Mouse (Mus musculus): ENCODE measurements around the gene H2-T3. TPM values are rescaled to one million over a fixed set of nuclear protein-coding genes. Genes with fewer than 3 reads are reported as not detected.
"Not testable (repeated sequence)": the region's sequence is repeated elsewhere in the genome, so short reads cannot be mapped to it uniquely, and the experiment has no call there.

The H2-T3 gene
- total RNA-seq, 2 experiments from 2014 or later: not detected

DNA sequence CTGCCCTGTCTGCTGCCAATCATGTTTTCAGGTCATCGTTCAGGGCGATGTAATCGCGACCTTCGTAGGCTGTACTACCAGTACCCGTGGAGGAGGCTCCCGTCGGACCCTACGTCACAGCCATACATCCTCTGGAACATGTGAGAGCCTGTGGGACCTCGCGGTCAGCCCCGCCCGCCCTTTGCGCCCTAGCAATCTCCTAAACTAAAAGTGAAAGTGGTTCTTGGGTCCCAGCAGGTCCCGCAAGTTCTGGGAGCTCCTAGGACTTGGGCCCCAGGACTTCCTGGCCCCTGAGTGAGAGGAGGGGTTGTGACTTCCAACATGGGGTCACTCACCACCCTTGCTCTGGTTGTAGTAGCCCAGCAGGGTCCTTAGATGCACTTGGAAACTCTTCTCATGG is 15.4 kb upstream of the H2-T3 start:
- no peak for TF ChIP-seq CTCF (IDR thresholded peaks at IDR 0.05)
- H3K4me3 ChIP-seq: peak overlapping the region; percentile 33
- no peak for DNase-seq (ENCODE audit: extremely low spot score in 1 of 2, low spot score in 2 of 2)
- intact Hi-C loops (cut with DNase I): no loop called here
- no peak overlapping the region for H3K27ac ChIP-seq

DNA sequence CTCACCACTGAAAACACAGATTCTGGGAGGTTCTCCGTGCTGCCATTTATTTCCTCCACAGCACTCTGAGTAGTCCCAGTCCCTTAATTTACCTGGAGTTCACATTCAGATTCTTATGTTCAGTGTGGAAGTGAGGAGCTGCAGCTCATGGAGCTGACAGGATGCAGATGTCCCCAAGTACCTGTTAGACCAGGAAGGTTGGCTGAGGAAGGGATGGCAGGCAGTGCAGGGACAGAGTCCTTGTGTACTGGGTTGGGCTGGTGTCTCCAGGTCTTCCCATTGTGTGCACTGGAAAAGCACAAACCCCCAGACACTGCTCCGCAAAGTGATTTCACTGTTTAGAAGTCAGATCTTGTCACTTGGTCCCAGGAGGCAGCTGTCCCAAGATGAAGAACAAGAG is 11.8 kb upstream of the H2-T3 start:
- H3K4me3 ChIP-seq: no peak overlapping the region
- intact Hi-C loops (cut with DNase I): no loop called here
- H3K27ac ChIP-seq: no peak overlapping the region
- DNase-seq (ENCODE audit: extremely low spot score in 1 of 2, low spot score in 2 of 2): no peak
- TF ChIP-seq CTCF (IDR thresholded peaks at IDR 0.05): no peak

DNA sequence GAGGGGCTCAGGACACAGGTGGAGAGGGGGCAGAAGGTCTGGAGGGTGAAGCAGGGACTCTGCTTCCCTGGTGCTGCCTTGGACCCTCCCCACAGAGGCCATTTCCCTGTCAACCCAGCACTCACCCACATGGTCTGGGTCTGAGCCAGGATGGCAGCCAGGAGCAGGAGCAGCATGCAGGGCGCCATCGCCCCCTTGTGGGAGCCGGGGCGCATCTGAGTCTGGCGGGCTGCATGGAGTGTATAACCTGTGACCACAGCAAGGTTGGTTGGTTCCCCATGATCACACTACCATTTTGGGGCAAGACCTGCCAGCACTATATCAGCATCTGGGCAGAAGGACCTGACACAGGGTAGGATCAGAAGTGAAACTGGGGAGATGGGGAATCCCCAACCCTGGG is 8.2 kb upstream of the H2-T3 start:
- no peak for DNase-seq (ENCODE audit: extremely low spot score in 1 of 2, low spot score in 2 of 2)
- no peak; the same call in 1 of the 2 replicates for TF ChIP-seq CTCF (IDR thresholded peaks at IDR 0.05)
- intact Hi-C loops (cut with DNase I): no loop called here
- no peak overlapping the region for H3K27ac ChIP-seq
- H3K4me3 ChIP-seq: no peak overlapping the region

- Histone ChIP-seq H3K4me3 (no peak overlapping the region), H3K27ac (no peak overlapping the region)
- no peak for DNase-seq (ENCODE audit: extremely low spot score in 1 of 2, low spot score in 2 of 2)
- intact Hi-C loops (cut with DNase I): loop anchor here (5.0 kb wide), 2 partner anchors 197 to 257 kb away; no protein-coding TSS in a partner anchor
- no peak for TF ChIP-seq CTCF (IDR thresholded peaks at IDR 0.05)
Measured at GRCm38 (mm10) chr17:36194471-36194870, 4.4 kb upstream of the H2-T3 start.

DNA sequence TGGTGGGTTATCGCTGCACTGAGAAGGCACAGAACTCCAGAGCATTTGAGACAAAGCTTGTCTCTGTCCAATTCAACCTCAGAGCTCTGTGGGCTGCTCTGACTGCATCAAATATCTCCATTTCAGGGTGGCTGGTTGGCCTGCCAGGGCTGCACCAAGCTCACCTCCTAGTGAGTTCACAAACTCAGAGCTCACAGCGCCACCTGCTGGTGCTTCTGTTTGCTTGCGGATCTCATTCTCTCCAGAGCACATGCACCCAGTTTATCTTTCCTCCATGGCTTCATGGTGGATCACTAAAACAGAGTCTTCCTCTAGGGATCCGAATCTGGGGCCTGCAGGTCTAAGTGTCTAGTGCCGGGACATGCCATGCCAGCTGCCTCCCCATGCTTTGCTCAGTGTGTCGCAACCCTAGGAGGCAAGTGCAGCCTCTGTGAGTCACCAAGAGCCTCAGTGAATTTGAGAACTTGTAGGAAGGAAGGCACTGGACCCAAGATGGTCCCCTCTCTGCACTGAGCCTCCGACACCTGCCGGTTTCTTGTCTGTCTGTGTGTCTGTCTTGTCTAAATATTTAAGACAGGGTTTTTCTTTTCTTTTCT is 3.6 kb upstream of the H2-T3 start:
- intact Hi-C loops (cut with DNase I): loop anchor here (5.0 kb wide), 2 partner anchors 196 to 256 kb away; no protein-coding TSS in a partner anchor
- peak; percentile 42 to 58 for DNase-seq (ENCODE audit: extremely low spot score in 1 of 2, low spot score in 2 of 2)
- Histone ChIP-seq H3K4me3 (no peak overlapping the region), H3K27ac (no peak overlapping the region)
- peak; percentile 66 for TF ChIP-seq CTCF (IDR thresholded peaks at IDR 0.05)

DNA sequence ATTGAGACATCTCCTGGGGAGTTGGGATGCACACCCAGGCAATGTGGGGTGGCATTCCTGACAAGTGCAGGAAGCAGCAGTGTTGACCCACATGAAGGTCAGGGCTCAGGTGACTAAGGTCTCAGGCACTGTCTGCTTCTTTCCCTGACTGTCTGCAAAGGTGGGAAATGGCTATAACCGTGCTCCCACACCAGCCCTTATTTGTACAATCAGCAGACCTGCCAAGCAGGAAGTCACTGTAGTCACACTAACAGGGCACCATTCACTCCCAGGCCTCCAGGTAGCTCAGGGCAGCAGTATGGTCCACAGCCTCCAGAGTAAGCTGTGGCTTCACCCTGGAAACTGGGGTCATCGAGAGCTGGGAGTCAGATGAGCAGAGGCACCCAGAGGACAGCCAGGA is 2.3 kb upstream of the H2-T3 start:
- Histone ChIP-seq H3K27ac (no peak overlapping the region), H3K4me3 (no peak overlapping the region)
- no peak for TF ChIP-seq CTCF (IDR thresholded peaks at IDR 0.05)
- DNase-seq (ENCODE audit: extremely low spot score in 1 of 2, low spot score in 2 of 2): no peak
- intact Hi-C loops (cut with DNase I): loop anchor here (5.0 kb wide), 2 partner anchors 195 to 255 kb away; no protein-coding TSS in a partner anchor

- no peak overlapping the region for H3K27ac ChIP-seq
- no peak overlapping the region for H3K4me3 ChIP-seq
- no peak for TF ChIP-seq CTCF (IDR thresholded peaks at IDR 0.05)
- no peak for DNase-seq (ENCODE audit: extremely low spot score in 1 of 2, low spot score in 2 of 2)
- intact Hi-C loops (cut with DNase I): loop anchor here (5.0 kb wide), 2 partner anchors 192 to 252 kb away; no protein-coding TSS in a partner anchor
Measured at GRCm38 (mm10) chr17:36189491-36190168, 457 bp downstream of the H2-T3 start.

GRCm38 (mm10) chr17:36187540-36187939 is 2.5 kb downstream of the H2-T3 start:
- intact Hi-C loops (cut with DNase I): no loop called here
- TF ChIP-seq CTCF (IDR thresholded peaks at IDR 0.05): no peak
- Histone ChIP-seq H3K27ac (no peak overlapping the region), H3K4me3 (no peak overlapping the region)
- DNase-seq (ENCODE audit: extremely low spot score in 1 of 2, low spot score in 2 of 2): no peak

DNA sequence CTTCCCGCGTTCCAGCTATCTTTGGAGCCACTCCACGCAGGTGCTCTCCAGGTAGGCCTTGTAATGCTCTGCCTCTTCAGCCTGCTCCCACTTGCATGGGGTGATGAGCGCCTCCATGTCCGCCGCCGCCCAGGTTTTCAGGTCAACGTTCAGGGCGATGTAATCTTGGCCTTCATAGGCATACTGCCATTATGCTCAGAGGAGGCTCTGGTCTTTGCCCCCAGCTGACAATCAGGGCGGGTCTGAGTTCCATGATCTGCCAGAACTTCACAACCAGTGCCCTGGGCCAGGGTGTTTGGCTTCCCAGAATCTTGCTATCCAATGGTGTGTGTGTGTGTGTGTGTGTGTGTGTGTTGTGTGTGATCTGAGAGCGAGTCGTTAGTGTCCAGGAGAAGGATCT is 7.9 kb downstream of the H2-T3 start:
- no peak for DNase-seq (ENCODE audit: extremely low spot score in 1 of 2, low spot score in 2 of 2)
- Histone ChIP-seq H3K4me3 (no peak overlapping the region), H3K27ac (no peak overlapping the region)
- intact Hi-C loops (cut with DNase I): no loop called here
- no peak for TF ChIP-seq CTCF (IDR thresholded peaks at IDR 0.05)

GRCm38 (mm10) chr17:36179446-36179845 is 10.6 kb downstream of the H2-T3 start:
- intact Hi-C loops (cut with DNase I); H3K4me3 ChIP-seq; DNase-seq (ENCODE audit: extremely low spot score in 1 of 2, low spot score in 2 of 2); H3K27ac ChIP-seq: not testable (repeated sequence)

DNA sequence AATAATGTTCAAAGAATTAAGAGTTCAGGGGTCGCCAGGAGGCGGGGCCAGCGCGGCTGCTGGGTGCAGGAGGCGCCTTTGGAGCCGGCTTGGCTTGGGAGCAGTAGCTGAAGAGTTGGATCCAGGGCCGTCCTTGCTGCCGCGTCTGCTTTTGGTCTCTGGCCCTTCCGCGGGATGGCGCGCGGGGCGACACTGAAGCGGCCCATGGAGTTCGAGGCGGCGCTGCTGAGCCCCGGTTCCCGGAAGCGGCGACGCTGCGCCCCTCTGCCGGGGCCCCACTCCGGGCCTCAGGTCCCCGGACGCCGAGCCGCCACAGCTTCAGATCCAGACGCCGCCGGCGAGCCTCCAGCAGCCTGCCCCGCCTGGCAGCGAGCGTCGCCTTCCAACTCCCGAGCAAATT is 11.1 kb downstream of the H2-T3 start:
- H3K27ac ChIP-seq; DNase-seq (ENCODE audit: extremely low spot score in 1 of 2, low spot score in 2 of 2); intact Hi-C loops (cut with DNase I); H3K4me3 ChIP-seq: not testable (repeated sequence)

GRCm38 (mm10) chr17:36176132-36176531 is 14.0 kb downstream of the H2-T3 start:
- H3K4me3 ChIP-seq; intact Hi-C loops (cut with DNase I); H3K27ac ChIP-seq; DNase-seq (ENCODE audit: extremely low spot score in 1 of 2, low spot score in 2 of 2): not testable (repeated sequence)

All from left cerebral cortex, adult 2 months (tissue).